In genomic region chr9:44724665-44725064, GRCm38 (mm10) we compare ENCODE assay signal across 13 mouse cellular contexts. TPM values are rescaled to one million over a fixed set of nuclear protein-coding genes. Genes with fewer than 3 reads are reported as not detected.
A peak's percentile ranks its signal among the peaks of the same experiment; 100 is the strongest.
DNase-seq lines count a peak whose midpoint lies in the region; ATAC-seq and TF ChIP-seq lines count a peak whose summit lies in the region.
"Had no signal": no experiment of that assay in that cellular context is flagged by ENCODE, and none has a peak within 500 bp of the region (broad histone marks: within the 10 kb centered on the region; RNA-seq: fewer than 3 reads in every experiment).

No protein-coding gene starts in this region.

- 53% methylated on average over 2 of the region's 2 CpGs for WGBS in forebrain, embryonic 10.5 days
- 70% methylated on average over 2 of the region's 2 CpGs for WGBS in forebrain, embryonic 11.5 days
- 37% methylated on average over 2 of the region's 2 CpGs for WGBS in lung, embryonic 14.5 days
- 39% methylated on average over 2 of the region's 2 CpGs for WGBS in intestine, embryonic 16.5 days
- WGBS in neural tube, embryonic 15.5 days, result 60% methylated on average over 2 of the region's 2 CpGs

- DNase-seq in forebrain, embryonic 10.5 days (ENCODE audit: extremely low spot score, low spot score), result no peak
- DNase-seq in forebrain, embryonic 11.5 days (ENCODE audit: low spot score), result no peak
- DNase-seq in lung, embryonic 14.5 days, result no peak
- DNase-seq in lung, adult 18-20 months, result no peak
- DNase-seq in testis, postnatal 10 days (ENCODE audit: low spot score), result no peak
- DNase-seq: thymus, postnatal 4 days had no signal

- no peak for TF ChIP-seq CTCF in lung, embryonic 14.5 days (IDR thresholded peaks at IDR 0.05; ENCODE audit: low read depth)

- H3K36me3 ChIP-seq in forebrain, embryonic 10.5 days (replicated peaks), result no peaks in the 10 kb centered on the region
- H3K36me3 ChIP-seq in forebrain, embryonic 11.5 days (ENCODE audit: control insufficient read depth, insufficient read depth, low read length), result no peaks in the 10 kb centered on the region
- peaks cover 7% of the 10 kb centered on the region; the same call in 1 of the 2 replicates for H3K36me3 ChIP-seq in lung, embryonic 14.5 days (ENCODE audit: insufficient read depth)
- H3K36me3 ChIP-seq in intestine, embryonic 16.5 days (ENCODE audit: control insufficient read depth, insufficient read depth, low read length), result no peaks in the 10 kb centered on the region
- no peaks in the 10 kb centered on the region for H3K36me3 ChIP-seq in neural tube, embryonic 15.5 days
- H3K36me3 ChIP-seq: G1E had no signal

- H3K9me3 ChIP-seq in forebrain, embryonic 10.5 days, result no peaks in the 10 kb centered on the region
- H3K9me3 ChIP-seq in forebrain, embryonic 11.5 days (ENCODE audit: control insufficient read depth, low read length), result no peaks in the 10 kb centered on the region
- no peaks in the 10 kb centered on the region for H3K9me3 ChIP-seq in lung, embryonic 14.5 days (ENCODE audit: low read depth, low read length)
- H3K9me3 ChIP-seq in intestine, embryonic 16.5 days (ENCODE audit: control insufficient read depth, low read length), result no peaks in the 10 kb centered on the region
- no peaks in the 10 kb centered on the region for H3K9me3 ChIP-seq in neural tube, embryonic 15.5 days (replicated peaks)
- H3K9me3 ChIP-seq: G1E; limb, embryonic 12.5 days had no signal

- no peak for ATAC-seq in forebrain, embryonic 11.5 days (replicated peaks; ENCODE audit: low FRiP score)
- no peak for ATAC-seq in lung, embryonic 14.5 days (ENCODE audit: insufficient read depth)
- ATAC-seq in intestine, embryonic 16.5 days, result no peak
- ATAC-seq in neural tube, embryonic 15.5 days (ENCODE audit: low FRiP score), result no peak
- no peak for ATAC-seq in activated CD4-positive, CD25-positive, alpha-beta regulatory T cell, adult 4 months

- peaks cover 93% of the 10 kb centered on the region for H3K4me1 ChIP-seq in forebrain, embryonic 10.5 days
- peaks cover 35% of the 10 kb centered on the region for H3K4me1 ChIP-seq in forebrain, embryonic 11.5 days (replicated peaks; ENCODE audit: control insufficient read depth, insufficient read depth, low read length)
- peaks cover 39% of the 10 kb centered on the region for H3K4me1 ChIP-seq in lung, embryonic 14.5 days (ENCODE audit: insufficient read depth)
- H3K4me1 ChIP-seq in intestine, embryonic 16.5 days (ENCODE audit: control insufficient read depth, insufficient read depth, low read length), result peaks cover 33% of the 10 kb centered on the region
- H3K4me1 ChIP-seq in neural tube, embryonic 15.5 days, result peaks cover 68% of the 10 kb centered on the region

- no peak overlapping the region for H3K4me2 ChIP-seq in forebrain, embryonic 11.5 days (ENCODE audit: low read depth, low read length, severe bottlenecking)
- H3K4me2 ChIP-seq in lung, embryonic 14.5 days, result peak overlapping the region; percentile 27; the same call in 1 of the 2 replicates
- no peak overlapping the region for H3K4me2 ChIP-seq in intestine, embryonic 16.5 days (ENCODE audit: low read depth, low read length)
- no peak overlapping the region for H3K4me2 ChIP-seq in neural tube, embryonic 15.5 days
- H3K4me2 ChIP-seq: limb, embryonic 12.5 days had no signal

- H3K27me3 ChIP-seq in forebrain, embryonic 10.5 days (ENCODE audit: poor library complexity, severe bottlenecking), result no peaks in the 10 kb centered on the region
- H3K27me3 ChIP-seq in forebrain, embryonic 11.5 days (ENCODE audit: control insufficient read depth, insufficient read depth, low read length), result no peaks in the 10 kb centered on the region
- H3K27me3 ChIP-seq in lung, embryonic 14.5 days (ENCODE audit: insufficient read depth, low read length), result no peaks in the 10 kb centered on the region
- 0 out of 2 replicates have a peak, but pooled peaks cover 3% of the 10 kb centered on the region for H3K27me3 ChIP-seq in intestine, embryonic 16.5 days (replicated peaks; ENCODE audit: control insufficient read depth, insufficient read depth, low read length)
- no peaks in the 10 kb centered on the region for H3K27me3 ChIP-seq in neural tube, embryonic 15.5 days (replicated peaks)
- H3K27me3 ChIP-seq: limb, embryonic 12.5 days had no signal

- peak overlapping the region; percentile 2; the same call in 1 of the 2 replicates for H3K4me3 ChIP-seq in forebrain, embryonic 10.5 days
- no peak overlapping the region for H3K4me3 ChIP-seq in forebrain, embryonic 11.5 days (ENCODE audit: low read depth, low read length)
- no peak overlapping the region for H3K4me3 ChIP-seq in lung, embryonic 14.5 days (ENCODE audit: low read depth, low read length)
- no peak overlapping the region for H3K4me3 ChIP-seq in intestine, embryonic 16.5 days (ENCODE audit: low read length)
- no peak overlapping the region for H3K4me3 ChIP-seq in neural tube, embryonic 15.5 days (replicated peaks)
- H3K4me3 ChIP-seq: limb, embryonic 12.5 days had no signal

- H3K27ac ChIP-seq in forebrain, embryonic 10.5 days, result peak overlapping the region; percentile 77
- H3K27ac ChIP-seq in forebrain, embryonic 11.5 days (ENCODE audit: low read depth, low read length), result no peak overlapping the region
- peak overlapping the region; percentile 66; the same call in 1 of the 2 replicates for H3K27ac ChIP-seq in lung, embryonic 14.5 days (ENCODE audit: low read depth)
- H3K27ac ChIP-seq in intestine, embryonic 16.5 days (ENCODE audit: low read length), result peak overlapping the region; percentile 61
- H3K27ac ChIP-seq in neural tube, embryonic 15.5 days (replicated peaks), result peak overlapping the region; percentile 38
- H3K27ac ChIP-seq: limb, embryonic 12.5 days; macrophage had no signal

- no peak overlapping the region for H3K9ac ChIP-seq in forebrain, embryonic 11.5 days (ENCODE audit: low read length)
- H3K9ac ChIP-seq in lung, embryonic 14.5 days, result no peak overlapping the region
- H3K9ac ChIP-seq in intestine, embryonic 16.5 days (ENCODE audit: low read depth, low read length), result no peak overlapping the region
- no peak overlapping the region for H3K9ac ChIP-seq in neural tube, embryonic 15.5 days (replicated peaks)
- H3K9ac ChIP-seq: limb, embryonic 12.5 days had no signal

RNA-seq across cellular contexts. Expression of gene Phldb1, which starts 10.3 kb away (rescaled TPM):
- polyA plus RNA-seq in forebrain, embryonic 10.5 days (2016; fragmentation: Nextera tagmentation; extraction: Ambion mirVana), result 37.8 and 44.7 TPM in 2 replicates
- 43.5 and 46.0 TPM in 2 replicates for polyA plus RNA-seq in forebrain, embryonic 11.5 days (2014; fragmentation: Nextera tagmentation; extraction: Ambion mirVana)
- 30.7 and 35.0 TPM in 2 replicates for polyA plus RNA-seq in lung, embryonic 14.5 days (2014; fragmentation: Nextera tagmentation; extraction: Ambion mirVana)
- 12.9 and 14.4 TPM in 2 replicates for polyA plus RNA-seq in intestine, embryonic 16.5 days (2015; fragmentation: Nextera tagmentation; extraction: Ambion mirVana)
- polyA plus RNA-seq in neural tube, embryonic 15.5 days (2015; fragmentation: Nextera tagmentation; extraction: Ambion mirVana), result 30.2 and 36.1 TPM in 2 replicates
- under 1 TPM in 1 of 2 experiments, not detected in 1; 0.30 TPM for polyA plus RNA-seq in activated CD4-positive, CD25-positive, alpha-beta regulatory T cell, adult 4 months (2017; shearing (Covaris generic))

RNA-seq across cellular contexts. Expression of gene Arcn1, which starts 43.0 kb away (rescaled TPM):
- polyA plus RNA-seq in forebrain, embryonic 10.5 days (2016; fragmentation: Nextera tagmentation; extraction: Ambion mirVana), result 159 and 168 TPM in 2 replicates
- polyA plus RNA-seq in forebrain, embryonic 11.5 days (2014; fragmentation: Nextera tagmentation; extraction: Ambion mirVana), result 171 and 185 TPM in 2 replicates
- 224 and 239 TPM in 2 replicates for polyA plus RNA-seq in lung, embryonic 14.5 days (2014; fragmentation: Nextera tagmentation; extraction: Ambion mirVana)
- 187 and 196 TPM in 2 replicates for polyA plus RNA-seq in intestine, embryonic 16.5 days (2015; fragmentation: Nextera tagmentation; extraction: Ambion mirVana)
- 135 and 145 TPM in 2 replicates for polyA plus RNA-seq in neural tube, embryonic 15.5 days (2015; fragmentation: Nextera tagmentation; extraction: Ambion mirVana)
- polyA plus RNA-seq in activated CD4-positive, CD25-positive, alpha-beta regulatory T cell, adult 4 months (2017; shearing (Covaris generic)), result 10 to 100 TPM; 83.9 to 84.2 TPM

RNA-seq across cellular contexts. Expression of gene Ift46, which starts 43.0 kb away (rescaled TPM):
- polyA plus RNA-seq in forebrain, embryonic 10.5 days (2016; fragmentation: Nextera tagmentation; extraction: Ambion mirVana), result 110 TPM in 2 replicates
- 121 TPM in 2 replicates for polyA plus RNA-seq in forebrain, embryonic 11.5 days (2014; fragmentation: Nextera tagmentation; extraction: Ambion mirVana)
- polyA plus RNA-seq in lung, embryonic 14.5 days (2014; fragmentation: Nextera tagmentation; extraction: Ambion mirVana), result 103 and 106 TPM in 2 replicates
- polyA plus RNA-seq in intestine, embryonic 16.5 days (2015; fragmentation: Nextera tagmentation; extraction: Ambion mirVana), result 68.1 and 71.4 TPM in 2 replicates
- 133 and 136 TPM in 2 replicates for polyA plus RNA-seq in neural tube, embryonic 15.5 days (2015; fragmentation: Nextera tagmentation; extraction: Ambion mirVana)
- polyA plus RNA-seq in activated CD4-positive, CD25-positive, alpha-beta regulatory T cell, adult 4 months (2017; shearing (Covaris generic)), result 10 to 100 TPM; 62.3 to 65.5 TPM

RNA-seq across cellular contexts. Expression of gene Treh, which starts 51.6 kb away (rescaled TPM):
- polyA plus RNA-seq in forebrain, embryonic 10.5 days (2016; fragmentation: Nextera tagmentation; extraction: Ambion mirVana), result not detected in 2 replicates
- not detected in 2 replicates for polyA plus RNA-seq in forebrain, embryonic 11.5 days (2014; fragmentation: Nextera tagmentation; extraction: Ambion mirVana)
- polyA plus RNA-seq in lung, embryonic 14.5 days (2014; fragmentation: Nextera tagmentation; extraction: Ambion mirVana), result not detected in 2 replicates
- polyA plus RNA-seq in intestine, embryonic 16.5 days (2015; fragmentation: Nextera tagmentation; extraction: Ambion mirVana), result 0.09 and 0.16 TPM in 2 replicates
- not detected in 2 replicates for polyA plus RNA-seq in neural tube, embryonic 15.5 days (2015; fragmentation: Nextera tagmentation; extraction: Ambion mirVana)
- not detected for polyA plus RNA-seq in activated CD4-positive, CD25-positive, alpha-beta regulatory T cell, adult 4 months (2017; shearing (Covaris generic))
- polyA plus RNA-seq: G1E; heart, postnatal 0 days; limb, embryonic 12.5 days; macrophage had no signal

Comparison
In these comparisons a context has a peak if more than half of its experiments do, and no peak if none do; other contexts are left out.
1. RNA of gene Phldb1, which starts 10.3 kb away (polyA plus RNA-seq): 43.5 to 46.0 TPM in forebrain, embryonic 11.5 days, 37.8 to 44.7 TPM in forebrain, embryonic 10.5 days, 30.2 to 36.1 TPM in neural tube, embryonic 15.5 days, 30.7 to 35.0 TPM in lung, embryonic 14.5 days and 12.9 to 14.4 TPM in intestine, embryonic 16.5 days; 0.30 TPM in activated CD4-positive, CD25-positive, alpha-beta regulatory T cell, adult 4 months; every median in the first group is over 10 times any median in the second.